Mouse (Mus musculus) liver, postnatal 0 days (tissue): Measurements from ENCODE around the gene Col4a3.

Source experiments
- CTCF ChIP-seq: sonication (generic); IDR thresholded peaks from 2 replicates; pipeline ENCODE4 v1.5.1; 2016; ENCODE audit warnings: antibody characterized with exemption, low read depth
- EP300 ChIP-seq: IDR thresholded peaks from 2 replicates; pipeline ENCODE4 v1.6.1; 2016; ENCODE audit warnings: antibody characterized with exemption, low read depth, mild to moderate bottlenecking

- no peak for TF ChIP-seq CTCF
- no peak for TF ChIP-seq EP300
Measured at GRCm38 (mm10) chr1:82577915-82578314, 8.8 kb upstream of the Col4a3 start.
